Mouse (Mus musculus): ENCODE results near the gene Rnpepl1.

GRCm38 (mm10) chr1:92909068-92909467, 1.5 kb upstream of the Rnpepl1 start:
- TF ChIP-seq CTCF (IDR thresholded peaks at IDR 0.05; ENCODE audit: low read depth) (peak; percentile 64), EP300 (IDR thresholded peaks at IDR 0.05; ENCODE audit: low read depth) (no peak)

Measured in liver, embryonic 14.5 days (tissue).